Mouse (Mus musculus) T-helper 2 cell (primary cell): ENCODE measurements around the gene Zdhhc14.

Experiments
- in situ Hi-C: fragments of 300-600 bp; cut with MboI, MseI; formaldehyde crosslinking; loops from one replicate; pipeline ENCODE4 v1.15.1; 2025; ENCODE audit warnings: high pct_unique_total_duplicates

Zdhhc14 gene

GRCm38 (mm10) chr17:5553556-5553955, 61.2 kb downstream of the Zdhhc14 start:
- in situ Hi-C loops, result no loop called here

- in situ Hi-C loops, result no loop called here
Measured at GRCm38 (mm10) chr17:5554573-5554972, 62.2 kb downstream of the Zdhhc14 start.

GRCm38 (mm10) chr17:5556568-5556967, 64.2 kb downstream of the Zdhhc14 start:
- in situ Hi-C loops, result no loop called here

GRCm38 (mm10) chr17:5560212-5560611, 67.9 kb downstream of the Zdhhc14 start:
- in situ Hi-C loops, result no loop called here

GRCm38 (mm10) chr17:5563108-5563507, 70.8 kb downstream of the Zdhhc14 start:
- in situ Hi-C loops, result no loop called here

GRCm38 (mm10) chr17:5566006-5566405, 73.6 kb downstream of the Zdhhc14 start:
- in situ Hi-C loops, result no loop called here

- in situ Hi-C loops, result no loop called here
Measured at GRCm38 (mm10) chr17:5567943-5568342, 75.6 kb downstream of the Zdhhc14 start.

- in situ Hi-C loops, result no loop called here
Measured at GRCm38 (mm10) chr17:5569131-5570030, 77.0 kb downstream of the Zdhhc14 start.

- in situ Hi-C loops, result no loop called here
Measured at GRCm38 (mm10) chr17:5572096-5572730, 79.9 kb downstream of the Zdhhc14 start.

- in situ Hi-C loops, result no loop called here
Measured at GRCm38 (mm10) chr17:5572745-5573420, 80.5 kb downstream of the Zdhhc14 start.

GRCm38 (mm10) chr17:5574672-5575071, 82.3 kb downstream of the Zdhhc14 start:
- in situ Hi-C loops, result no loop called here

- in situ Hi-C loops, result no loop called here
Measured at GRCm38 (mm10) chr17:5575518-5575917, 83.2 kb downstream of the Zdhhc14 start.

GRCm38 (mm10) chr17:5582232-5582631, 89.9 kb downstream of the Zdhhc14 start:
- in situ Hi-C loops, result no loop called here

GRCm38 (mm10) chr17:5582937-5583336, 90.6 kb downstream of the Zdhhc14 start:
- in situ Hi-C loops, result no loop called here

- in situ Hi-C loops, result no loop called here
Measured at GRCm38 (mm10) chr17:5583472-5584145, 91.3 kb downstream of the Zdhhc14 start.

GRCm38 (mm10) chr17:5591604-5592209, 99.3 kb downstream of the Zdhhc14 start:
- in situ Hi-C loops, result loop anchor here (5.0 kb wide), 1 partner anchor 36 kb away; no protein-coding TSS in a partner anchor

- in situ Hi-C loops, result loop anchor here (5.0 kb wide), 1 partner anchor 34 kb away; no protein-coding TSS in a partner anchor
Measured at GRCm38 (mm10) chr17:5593071-5593470, 100.7 kb downstream of the Zdhhc14 start.

- in situ Hi-C loops, result no loop called here
Measured at GRCm38 (mm10) chr17:5595068-5595467, 102.7 kb downstream of the Zdhhc14 start.

- in situ Hi-C loops, result no loop called here
Measured at GRCm38 (mm10) chr17:5596490-5596889, 104.1 kb downstream of the Zdhhc14 start.

- in situ Hi-C loops, result no loop called here
Measured at GRCm38 (mm10) chr17:5598999-5599398, 106.6 kb downstream of the Zdhhc14 start.

GRCm38 (mm10) chr17:5600505-5601027, 108.2 kb downstream of the Zdhhc14 start:
- in situ Hi-C loops, result no loop called here
